In genomic region chr1:138928671-138929483, GRCm38 (mm10) we compare ENCODE assay signal across 8 mouse cellular contexts. TPM values are rescaled to one million over a fixed set of nuclear protein-coding genes. Genes with fewer than 3 reads are reported as not detected.
DNase-seq lines count a peak whose midpoint lies in the region; ATAC-seq and TF ChIP-seq lines count a peak whose summit lies in the region.

No protein-coding gene starts in this region.

- H3K36me3 ChIP-seq in intestine, embryonic 14.5 days (ENCODE audit: control insufficient read depth, insufficient read depth, low read length), result no peaks in the 10 kb centered on the region
- H3K36me3 ChIP-seq in myocyte (ENCODE audit: control insufficient read depth, insufficient read depth), result no peaks in the 10 kb centered on the region

- H3K27me3 ChIP-seq in intestine, embryonic 14.5 days (replicated peaks; ENCODE audit: control insufficient read depth, insufficient read depth, low read length), result no peaks in the 10 kb centered on the region
- H3K27me3 ChIP-seq in myocyte (ENCODE audit: control insufficient read depth, insufficient read depth, insufficient read length), result no peaks in the 10 kb centered on the region

- peak; percentile 84 for ATAC-seq in intestine, embryonic 14.5 days (replicated peaks; ENCODE audit: low FRiP score, low TSS enrichment, low read depth)

- 54% methylated on average over 11 of the region's 11 CpGs for WGBS in intestine, embryonic 14.5 days

- TF ChIP-seq POLR2A in myocyte (IDR thresholded peaks at IDR 0.05; ENCODE audit: insufficient read length, low read depth), result no peak

- H3K4me1 ChIP-seq in brown adipose tissue, adult 24 weeks (ENCODE audit: control insufficient read depth, insufficient read depth, insufficient read length, low read length), result peaks cover 13% of the 10 kb centered on the region
- H3K4me1 ChIP-seq in intestine, embryonic 14.5 days (replicated peaks; ENCODE audit: control insufficient read depth, insufficient read depth, low read length), result peaks cover 25% of the 10 kb centered on the region

- peak overlapping the region; percentile 46; the same call in 1 of the 2 replicates for H3K27ac ChIP-seq in brown adipose tissue, adult 24 weeks (replicated peaks; ENCODE audit: low read depth, low read length)
- peak overlapping the region; percentile 47 for H3K27ac ChIP-seq in intestine, embryonic 14.5 days (ENCODE audit: low read depth)

- intact Hi-C loops in left cerebral cortex, postnatal 14 days (cut with DNase I), result no loop called here

- H3K9ac ChIP-seq in intestine, embryonic 14.5 days (ENCODE audit: low read length), result no peak overlapping the region

- no peak overlapping the region for H3K4me3 ChIP-seq in brown adipose tissue, adult 24 weeks (ENCODE audit: insufficient read depth, low read depth, low read length)
- no peak overlapping the region for H3K4me3 ChIP-seq in intestine, embryonic 14.5 days (ENCODE audit: low read depth, low read length)
- H3K4me3 ChIP-seq in myocyte, result no peak overlapping the region

- H3K4me2 ChIP-seq in intestine, embryonic 14.5 days (ENCODE audit: low read length), result no peak overlapping the region
- H3K4me2 ChIP-seq in myocyte (ENCODE audit: low read depth), result peak overlapping the region; percentile 82

- no peaks in the 10 kb centered on the region for H3K9me3 ChIP-seq in intestine, embryonic 14.5 days (ENCODE audit: control insufficient read depth, low read length)

- H3K79me2 ChIP-seq in myocyte (ENCODE audit: control insufficient read depth, insufficient read depth), result no peaks in the 10 kb centered on the region

- peak; percentile 51 for DNase-seq in layer of hippocampus, adult 11-12 months (ENCODE audit: low spot score)
- no peak for DNase-seq in layer of hippocampus, postnatal 25 days (ENCODE audit: extremely low spot score in 1 of 2, low spot score in 1 of 2)
- peak; percentile 74 for DNase-seq in intestine, embryonic 14.5 days (ENCODE audit: low spot score)
- peak; percentile 37 to 78 for DNase-seq in left cerebral cortex, postnatal 14 days (ENCODE audit: low spot score in 2 of 2)
- no peak for DNase-seq in cerebellum, postnatal 4 days (ENCODE audit: low spot score in 2 of 2)
- no peak for DNase-seq in neural tube, embryonic 10.5 days (ENCODE audit: extremely low spot score, low spot score)

- no peak overlapping the region for H3ac ChIP-seq in myocyte (ENCODE audit: control insufficient read depth, insufficient read length)

TF ChIP-seq in myocyte, 11 proteins besides CTCF, POLR2A, EP300 and RAD21:
- TF ChIP-seq CEBPB (IDR thresholded peaks at IDR 0.05; ENCODE audit: insufficient read depth, poor library complexity, severe bottlenecking) (no peak), USF1 (IDR thresholded peaks at IDR 0.05; ENCODE audit: low read depth) (no peak), REST (IDR thresholded peaks at IDR 0.05; ENCODE audit: insufficient read depth, insufficient read length) (no peak), TCF12 (IDR thresholded peaks at IDR 0.05; ENCODE audit: insufficient read depth, poor library complexity, severe bottlenecking) (no peak), POLR2AphosphoS2 (IDR thresholded peaks at IDR 0.05; ENCODE audit: insufficient read length, low read depth) (no peak), MYOG (IDR thresholded peaks at IDR 0.05; ENCODE audit: control insufficient read depth in 1 of 3, insufficient read depth in 1 of 3, insufficient read length in 2 of 3, low read depth in 2 of 3) (no peak), E2F4 (IDR thresholded peaks at IDR 0.05; ENCODE audit: insufficient read depth) (no peak), TCF3 (IDR thresholded peaks at IDR 0.05; ENCODE audit: insufficient read length, low read depth) (no peak), MYOD1 (IDR thresholded peaks at IDR 0.05; ENCODE audit: control insufficient read depth in 1 of 3, insufficient read length in 2 of 3, low read depth in 2 of 3) (no peak), SRF (IDR thresholded peaks at IDR 0.05; ENCODE audit: control insufficient read depth, insufficient read length, low read depth) (no peak), MAX (IDR thresholded peaks at IDR 0.05; ENCODE audit: low read depth) (no peak)

RNA-seq across cellular contexts. Expression of gene Dennd1b, which starts 34.4 kb away (rescaled TPM):
- 10 to 100 TPM; 36.6 to 37.8 TPM for total RNA-seq in layer of hippocampus, postnatal 25 days (2021)
- polyA plus RNA-seq in brown adipose tissue, adult 24 weeks (2012; ENCODE audit: insufficient read depth, insufficient read length, missing spikeins), result 2.8 and 4.2 TPM in 2 replicates
- polyA plus RNA-seq in intestine, embryonic 14.5 days (2014; fragmentation: Nextera tagmentation; extraction: Ambion mirVana), result 10.2 and 11.6 TPM in 2 replicates
- 10 to 100 TPM; 19.2 to 19.9 TPM for total RNA-seq in left cerebral cortex, postnatal 14 days (2021)
- 1.3 TPM for polyA plus RNA-seq in myocyte (2012; fragmentation: generic; extraction: Trizol)

Comparison
In these comparisons a context has a peak if more than half of its experiments do, and no peak if none do; other contexts are left out.
1. DNase-seq: peak in layer of hippocampus, adult 11-12 months (single experiment), intestine, embryonic 14.5 days (single experiment) and left cerebral cortex, postnatal 14 days (2 of 2); none in layer of hippocampus, postnatal 25 days (0 of 2), cerebellum, postnatal 4 days (0 of 2) and neural tube, embryonic 10.5 days (single experiment).